Mouse (Mus musculus) embryonic stem cell, embryonic (primary cell): ENCODE data around the gene Utp11.

ENCODE experiments used
- CTCF ChIA-PET, 4 experiments: fragments of 300-600 bp in 2 of 4; fragments of 350-600 bp in 2 of 4; sonication (Branson Sonifier 250); formaldehyde crosslinking; loops; one replicate each; lab custom pipeline; 2022; ENCODE audit warnings: inconsistent platforms in 2 of 4; lab: Charles Lee
- POLR2A ChIA-PET, 4 experiments: fragments of 300-600 bp in 2 of 4; fragments of 350-600 bp in 2 of 4; sonication (Branson Sonifier 250); formaldehyde crosslinking; loops; one replicate each; lab custom pipeline; 2022; ENCODE audit warnings: antibody characterized with exemption in 4 of 4, inconsistent platforms in 1 of 4; lab: Charles Lee

Utp11 gene

DNA sequence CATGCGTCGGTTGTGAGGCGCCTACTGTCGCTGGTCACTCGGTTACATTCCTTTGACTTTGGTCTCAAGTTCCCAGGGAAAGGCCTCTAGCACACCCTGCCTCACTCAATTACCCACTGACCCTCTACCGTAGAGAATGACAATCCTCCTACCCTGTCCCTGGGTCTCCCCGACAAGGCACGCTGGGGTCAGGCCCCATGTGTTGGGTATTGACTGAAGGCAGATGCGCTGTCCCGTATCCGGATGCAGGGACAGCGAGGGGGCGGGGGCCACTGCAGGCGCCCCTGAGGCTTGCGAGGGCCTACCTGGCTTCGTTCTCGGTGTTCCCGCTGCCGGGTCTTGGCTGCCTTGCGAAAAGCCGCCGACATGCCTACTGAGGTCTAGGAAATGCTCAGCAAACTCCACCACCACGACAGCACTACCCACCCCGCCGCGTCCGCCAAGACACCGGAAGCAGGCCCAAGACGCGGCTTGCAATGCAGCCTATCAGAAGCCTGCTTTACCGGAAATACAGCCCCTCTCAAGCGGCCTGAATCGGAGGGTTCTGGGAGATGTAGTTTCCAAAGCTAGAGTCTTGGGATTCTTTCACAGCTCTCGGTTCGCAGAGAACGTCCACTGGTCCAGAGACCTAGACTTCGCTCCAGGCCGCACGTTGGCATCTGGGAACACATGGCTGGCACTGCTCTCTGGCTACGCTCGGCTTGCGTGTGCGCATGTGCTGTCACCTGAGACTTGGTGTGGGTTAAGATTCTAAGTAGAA, at the start of gene Utp11:
Gene Utp11, minus strand, starts transcription at position 466 of the 760 bp plus-strand sequence.
- ChIA-PET POLR2A (interaction anchor here in 3 of 4 experiments (0.9 to 3.4 kb wide), 28 partner anchors 8 to 168 kb away, joined by 3 to 27 read pairs (median 5); partner anchors contain the start of genes Sf3a3 (in 3 of the 3), Mtf1 (in 2 of the 3) and Maneal (in 1 of the 3)), CTCF (interaction anchor here in 3 of 4 experiments (0.7 to 1.4 kb wide), 12 partner anchors 8 to 249 kb away, joined by 3 to 5 read pairs (median 4); partner anchors contain the start of genes Inpp5b (in 1 of the 3), Pou3f1 (in 1 of the 3) and Sf3a3 (in 1 of the 3))

DNA sequence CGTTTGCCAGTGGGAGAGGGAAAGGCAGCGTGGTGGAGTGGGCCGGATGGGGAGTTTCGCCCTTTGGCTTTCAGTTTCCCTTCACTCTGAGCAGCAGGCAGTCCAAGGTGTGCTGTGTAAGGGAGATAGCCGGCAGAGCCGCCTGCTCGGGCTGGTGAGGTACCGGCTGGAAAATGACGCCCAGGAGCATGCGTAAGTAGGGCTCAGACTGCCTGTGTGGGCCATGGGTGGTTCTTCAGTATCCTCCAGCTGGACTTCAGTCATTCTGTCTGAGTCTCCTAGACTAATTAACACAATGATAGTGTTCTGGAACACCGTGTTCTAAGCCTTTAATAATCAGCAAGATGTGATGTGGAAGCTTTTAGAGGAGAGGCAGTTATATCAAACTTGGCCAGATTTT, 49.4 kb upstream of the Utp11 start:
- POLR2A ChIA-PET, result interaction anchor here in 3 of 4 experiments (0.7 to 1.9 kb wide), 8 partner anchors 8 to 90 kb away, joined by 3 to 9 read pairs (median 4); partner anchors contain the start of gene Mtf1 (in 1 of the 3)
- CTCF ChIA-PET, result interaction anchor here in 1 of 4 experiments (1.2 kb wide), 2 partner anchors 49 to 104 kb away, joined by 3 read pairs; partner anchors contain the start of gene Utp11

DNA sequence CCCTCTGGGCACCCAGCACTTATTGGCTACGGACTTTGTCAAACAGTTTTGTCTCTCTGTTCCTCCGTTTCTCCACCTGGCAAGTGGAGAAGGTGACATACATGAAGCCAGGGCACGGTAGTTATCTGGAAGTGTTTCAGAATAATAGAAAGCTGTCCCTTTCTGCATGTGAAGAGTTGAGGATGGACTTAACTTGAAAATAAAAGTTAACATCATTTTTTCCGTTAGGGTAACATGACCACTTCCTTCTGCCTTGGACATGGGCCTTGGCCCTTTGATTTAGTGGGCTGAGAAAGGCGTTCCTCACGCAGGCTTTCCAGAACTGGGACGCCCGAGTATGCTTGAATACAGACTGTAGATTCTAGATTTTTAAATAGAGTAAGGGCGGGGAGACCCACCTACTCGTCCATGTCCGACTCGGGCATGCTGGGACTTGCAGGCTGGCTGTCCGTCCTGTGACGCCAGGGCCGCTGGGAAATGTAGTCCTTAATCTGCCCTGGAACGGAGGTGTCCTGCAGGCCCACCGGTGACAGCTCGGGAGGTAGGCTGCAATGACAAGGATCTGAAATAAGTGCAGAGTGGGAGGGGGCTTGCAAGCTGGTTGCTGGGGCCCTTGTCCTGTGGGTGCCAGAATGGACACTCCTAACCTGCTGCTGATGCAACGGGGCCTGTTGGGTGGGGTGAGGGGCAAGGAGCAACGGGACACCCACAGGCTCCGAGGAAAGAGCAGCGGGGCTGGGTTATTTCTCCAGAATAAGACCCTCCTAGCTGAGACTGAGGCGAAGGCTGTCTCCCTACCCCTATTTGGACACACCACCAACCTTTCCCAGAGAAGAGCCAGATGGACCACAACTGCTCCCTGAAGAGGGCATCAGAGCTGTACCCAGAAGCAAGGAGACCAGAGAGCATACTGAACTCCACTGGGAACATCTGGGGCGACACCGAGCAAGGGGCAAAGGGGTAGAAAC, 48.3 kb upstream of the Utp11 start, which contains the start of gene Inpp5b:
Gene Inpp5b, plus strand, starts transcription at position 475 of the 968 bp plus-strand sequence.
- POLR2A ChIA-PET, result interaction anchor here in 3 of 4 experiments (0.7 to 1.9 kb wide), 10 partner anchors 9 to 91 kb away, joined by 3 to 9 read pairs (median 3); partner anchors contain the start of gene Mtf1 (in 1 of the 3)
- CTCF ChIA-PET, result interaction anchor here in 1 of 4 experiments (1.1 to 1.2 kb wide), 3 partner anchors 27 to 106 kb away, joined by 3 read pairs; partner anchors contain the start of genes Sf3a3 and Utp11

DNA sequence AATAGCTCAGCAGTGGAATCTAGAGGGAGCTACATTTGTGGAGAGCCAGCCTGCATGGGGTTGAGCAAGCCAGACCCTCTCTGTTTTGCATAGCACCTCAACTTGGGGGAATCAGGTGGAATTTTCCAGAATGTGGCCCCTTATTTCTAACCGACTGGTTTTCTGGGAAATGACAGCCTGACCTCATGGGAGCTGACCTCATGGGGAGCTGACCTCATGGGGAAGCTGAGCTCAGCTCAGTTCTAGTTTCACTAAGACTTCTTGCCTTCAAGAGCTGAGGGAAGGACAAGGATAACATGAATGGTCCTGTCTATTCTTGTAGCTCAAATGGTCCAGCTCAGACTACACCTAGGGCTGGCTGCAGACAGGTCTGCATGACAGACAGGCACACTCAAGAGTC, 45.4 kb upstream of the Utp11 start:
- ChIA-PET CTCF (interaction anchor here in 3 of 4 experiments (0.8 to 2.0 kb wide), 5 partner anchors 24 to 1000 kb away, joined by 3 to 7 read pairs (median 4); partner anchors contain the start of genes Sf3a3 (in 1 of the 3) and Utp11 (in 1 of the 3)), POLR2A (interaction anchor here in 3 of 4 experiments (0.5 to 2.8 kb wide), 13 partner anchors 8 to 109 kb away, joined by 3 to 15 read pairs (median 4); partner anchors contain the start of gene Sf3a3 (in 1 of the 3))

DNA sequence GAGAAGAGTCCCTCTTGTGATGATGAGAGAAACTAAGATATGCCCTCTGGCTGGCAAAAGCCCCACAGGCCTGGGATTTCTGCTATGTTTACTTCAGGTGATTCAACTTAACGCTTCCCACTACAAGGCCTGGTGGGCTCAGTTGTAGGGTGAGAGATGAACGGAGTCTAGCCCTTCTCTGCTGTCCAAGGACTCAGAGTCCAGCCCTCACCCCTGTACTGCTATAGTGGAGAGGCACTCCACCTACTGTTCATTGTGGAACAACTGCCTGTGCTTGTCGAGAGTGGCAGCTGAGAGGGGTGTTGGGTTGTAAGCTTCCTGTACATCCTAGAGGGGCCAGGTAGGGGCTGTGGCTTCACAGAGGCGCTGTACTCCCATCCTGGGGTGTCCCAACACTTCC, 44.6 kb upstream of the Utp11 start:
- POLR2A ChIA-PET, result interaction anchor here in 3 of 4 experiments (0.9 to 3.4 kb wide), 12 partner anchors 9 to 124 kb away, joined by 3 to 15 read pairs (median 4); partner anchors contain the start of genes Sf3a3 (in 2 of the 3), Maneal (in 1 of the 3) and Mtf1 (in 1 of the 3)

DNA sequence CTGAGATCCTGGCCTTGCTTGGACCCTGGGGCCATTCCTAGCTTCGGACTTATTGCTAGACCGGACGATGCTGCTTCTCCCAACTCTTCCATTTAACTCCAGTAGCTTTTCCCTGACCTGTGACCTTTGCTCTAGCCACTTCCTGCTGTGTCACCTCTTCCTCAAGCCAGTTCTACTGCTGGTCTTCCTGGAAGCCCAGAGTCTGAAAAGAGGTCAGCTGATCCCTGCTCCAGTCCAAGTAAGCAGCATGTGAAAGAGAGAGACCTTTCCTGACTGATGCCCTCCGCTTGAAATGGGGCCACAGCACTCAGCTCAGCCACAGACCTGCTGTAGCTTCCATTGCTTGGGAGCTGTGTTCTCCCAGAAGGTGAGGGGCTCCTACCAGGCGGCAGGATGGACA, 44.1 kb upstream of the Utp11 start:
- POLR2A ChIA-PET, result interaction anchor here in 3 of 4 experiments (0.9 to 3.4 kb wide), 12 partner anchors 10 to 124 kb away, joined by 3 to 15 read pairs (median 4); partner anchors contain the start of genes Sf3a3 (in 2 of the 3), Maneal (in 1 of the 3) and Mtf1 (in 1 of the 3)

More for the DNA sequence above, 44.6 kb upstream of the Utp11 start:
- CTCF ChIA-PET, result interaction anchor here in 3 of 4 experiments (0.7 to 2.0 kb wide), 10 partner anchors 22 to 999 kb away, joined by 3 to 7 read pairs (median 3); partner anchors contain the start of genes Sf3a3 (in 1 of the 3) and Utp11 (in 1 of the 3)

DNA sequence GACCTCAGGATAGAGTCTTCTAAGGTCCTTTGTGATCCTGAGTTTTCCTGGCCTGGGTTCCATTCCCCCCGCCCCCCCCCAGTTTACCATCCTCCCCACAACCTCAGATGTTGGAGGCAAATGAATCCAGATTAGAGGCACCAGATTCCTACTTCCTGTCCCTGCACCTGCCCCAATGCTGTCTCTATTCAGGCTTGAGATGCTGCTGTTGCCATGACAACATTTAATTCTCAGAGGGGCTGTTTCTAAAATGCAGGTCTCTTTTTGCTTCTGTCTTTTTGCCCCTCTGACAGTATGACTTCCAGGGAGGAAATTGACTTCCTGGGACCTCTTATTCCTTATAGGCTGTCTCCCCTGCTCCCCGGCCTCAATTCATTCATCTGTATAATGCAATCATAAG, 43.6 kb upstream of the Utp11 start:
- ChIA-PET CTCF (interaction anchor here in 3 of 4 experiments (0.6 to 2.0 kb wide), 10 partner anchors 14 to 111 kb away, joined by 3 to 8 read pairs (median 3); partner anchors contain the start of genes Mtf1 (in 1 of the 3) and Utp11 (in 1 of the 3)), POLR2A (interaction anchor here in 3 of 4 experiments (0.9 to 3.4 kb wide), 11 partner anchors 9 to 125 kb away, joined by 3 to 15 read pairs (median 5); partner anchors contain the start of genes Sf3a3 (in 2 of the 3), Maneal (in 1 of the 3) and Mtf1 (in 1 of the 3))

More for the DNA sequence above, 44.1 kb upstream of the Utp11 start:
- CTCF ChIA-PET, result interaction anchor here (0.6 to 2.0 kb wide), 12 partner anchors 13 to 110 kb away, joined by 3 to 8 read pairs (median 3); partner anchors contain the start of genes Mtf1 (in 1 of the 4), Sf3a3 (in 1 of the 4) and Utp11 (in 1 of the 4)

DNA sequence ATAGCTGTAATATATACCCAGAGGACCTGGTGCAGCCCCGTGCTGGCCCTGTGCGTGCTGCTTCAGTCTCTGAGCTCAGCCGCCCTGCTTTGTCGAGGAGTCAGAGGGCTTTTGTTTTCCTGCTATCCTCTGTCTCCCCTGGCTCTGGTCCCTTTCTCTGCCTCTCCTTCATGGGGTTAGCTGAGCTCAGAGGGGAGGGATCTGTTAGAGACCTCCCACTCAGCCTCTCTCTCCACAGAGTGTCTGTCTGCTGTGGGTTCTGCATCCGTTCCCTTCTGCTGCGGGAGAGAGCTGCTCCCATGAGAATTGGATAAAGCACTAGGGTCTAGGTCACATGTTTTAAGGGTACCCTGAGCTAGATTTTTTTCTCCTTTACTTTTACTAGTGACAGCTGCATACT, 32.7 kb upstream of the Utp11 start:
- CTCF ChIA-PET, result interaction anchor here in 2 of 4 experiments (0.6 to 1.7 kb wide), 2 partner anchors 12 to 97 kb away, joined by 3 to 4 read pairs; partner anchors contain the start of gene Sf3a3 (in 1 of the 2)
- POLR2A ChIA-PET, result interaction anchor here (1.0 to 2.9 kb wide), 8 partner anchors 8 to 40 kb away, joined by 3 to 12 read pairs (median 4); partner anchors contain the start of gene Sf3a3 (in 1 of the 4)

DNA sequence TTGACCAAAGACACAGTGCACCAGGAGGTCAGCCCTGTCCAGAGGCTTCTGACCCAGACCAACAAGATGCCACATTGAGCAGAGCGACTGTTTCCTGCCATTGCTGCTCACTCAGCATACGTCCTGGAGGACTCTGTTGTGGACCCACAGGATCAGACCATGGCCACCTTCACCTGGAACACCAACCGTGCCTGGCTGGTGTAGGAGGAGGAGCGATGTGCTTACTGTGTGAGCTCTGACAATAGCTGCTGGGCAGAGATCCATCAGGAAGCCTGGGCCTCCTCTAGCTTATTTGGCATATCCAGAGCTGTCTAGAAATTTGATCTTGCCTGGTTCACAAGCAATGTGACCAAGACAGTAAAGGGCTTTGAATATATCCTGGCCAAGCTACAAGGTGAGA, 25.7 kb upstream of the Utp11 start:
- ChIA-PET POLR2A (no interaction called here), CTCF (interaction anchor here in 1 of 4 experiments (0.6 kb wide), 1 partner anchor 98 kb away, joined by 3 read pairs; no protein-coding TSS in a partner anchor)

DNA sequence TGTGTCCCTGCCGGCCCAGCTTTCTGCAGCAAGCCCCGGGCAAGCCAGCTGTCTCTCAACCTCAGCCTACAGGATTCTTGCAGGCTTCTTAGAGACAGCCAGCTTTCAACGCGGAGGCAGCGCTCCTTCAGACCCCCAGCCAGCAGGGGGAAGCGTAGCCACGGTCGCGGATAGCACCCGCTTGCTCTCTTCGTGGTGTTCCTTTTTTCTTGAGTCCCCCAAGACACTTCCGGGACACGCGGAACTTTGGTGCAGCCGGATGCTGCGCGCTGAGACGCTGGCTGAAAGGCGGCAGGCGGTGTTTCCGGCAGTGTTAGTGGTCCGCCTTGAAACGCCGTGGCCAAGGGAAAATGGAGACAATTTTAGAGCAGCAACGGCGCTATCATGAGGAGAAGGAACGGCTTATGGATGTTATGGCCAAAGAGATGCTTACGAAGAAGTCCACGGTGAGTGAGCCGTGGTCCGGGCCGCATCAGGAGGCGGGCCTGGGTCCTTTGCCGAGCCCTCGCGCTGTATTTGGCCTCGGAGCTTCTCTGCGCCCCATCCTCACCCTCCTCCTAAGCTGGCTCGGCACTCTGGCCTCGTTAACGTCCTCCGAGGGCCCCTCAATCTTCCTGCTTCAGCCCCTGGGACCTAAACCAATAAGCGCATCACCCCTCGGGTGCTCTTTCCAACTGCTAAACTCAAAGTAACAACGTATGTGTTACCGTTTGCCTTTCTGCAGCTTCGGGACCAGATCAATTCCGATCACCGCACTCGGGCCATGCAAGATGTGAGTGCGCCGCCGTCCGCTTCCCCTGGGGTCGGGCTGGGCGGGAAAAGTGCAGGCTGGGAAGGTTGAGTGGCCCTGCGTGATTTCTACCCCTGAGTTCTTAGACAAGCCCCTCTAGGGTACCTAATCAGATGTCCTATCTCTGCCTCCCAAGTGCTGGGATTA, 21.4 kb upstream of the Utp11 start, which contains the start of gene Sf3a3:
Gene Sf3a3, plus strand, starts transcription at position 232 of the 937 bp plus-strand sequence.
- ChIA-PET POLR2A (interaction anchor here (0.6 to 3.6 kb wide), 34 partner anchors 9 to 192 kb away, joined by 3 to 19 read pairs (median 6); partner anchors contain the start of genes Fhl3 (in 3 of the 4), Utp11 (in 3 of the 4), Maneal (in 1 of the 4) and Mtf1 (in 1 of the 4)), CTCF (interaction anchor here (0.6 to 1.7 kb wide), 19 partner anchors 11 to 384 kb away, joined by 3 to 8 read pairs (median 4); partner anchors contain the start of genes Mtf1 (in 2 of the 4), Fhl3 (in 1 of the 4), Inpp5b (in 1 of the 4) and Utp11 (in 1 of the 4))

DNA sequence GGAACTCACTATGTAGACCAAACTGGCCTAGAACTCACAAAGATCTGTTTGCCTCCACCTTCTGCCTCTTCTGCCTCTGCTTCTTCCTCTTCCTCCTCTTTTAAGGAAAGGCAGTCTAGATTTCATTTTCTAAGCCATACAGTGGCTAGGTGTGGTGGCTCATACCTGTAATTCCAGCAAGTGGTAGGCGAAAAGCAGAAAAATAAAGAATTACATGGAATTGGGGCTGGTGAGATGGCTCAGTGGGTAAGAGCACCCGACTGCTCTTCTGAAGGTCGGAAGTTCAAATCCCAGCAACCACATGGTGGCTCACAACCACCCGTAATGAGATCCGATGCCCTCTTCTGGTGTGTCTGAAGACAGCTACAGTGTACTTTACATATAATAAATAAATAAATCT, 20.4 kb upstream of the Utp11 start:
- POLR2A ChIA-PET, result interaction anchor here in 3 of 4 experiments (0.6 to 3.6 kb wide), 22 partner anchors 10 to 149 kb away, joined by 3 to 19 read pairs (median 7); partner anchors contain the start of genes Fhl3 (in 3 of the 3), Utp11 (in 2 of the 3), Maneal (in 1 of the 3) and Mtf1 (in 1 of the 3)
- CTCF ChIA-PET, result interaction anchor here (0.6 to 1.7 kb wide), 17 partner anchors 12 to 385 kb away, joined by 3 to 7 read pairs (median 4); partner anchors contain the start of genes Mtf1 (in 2 of the 4), Fhl3 (in 1 of the 4), Inpp5b (in 1 of the 4) and Utp11 (in 1 of the 4)

DNA sequence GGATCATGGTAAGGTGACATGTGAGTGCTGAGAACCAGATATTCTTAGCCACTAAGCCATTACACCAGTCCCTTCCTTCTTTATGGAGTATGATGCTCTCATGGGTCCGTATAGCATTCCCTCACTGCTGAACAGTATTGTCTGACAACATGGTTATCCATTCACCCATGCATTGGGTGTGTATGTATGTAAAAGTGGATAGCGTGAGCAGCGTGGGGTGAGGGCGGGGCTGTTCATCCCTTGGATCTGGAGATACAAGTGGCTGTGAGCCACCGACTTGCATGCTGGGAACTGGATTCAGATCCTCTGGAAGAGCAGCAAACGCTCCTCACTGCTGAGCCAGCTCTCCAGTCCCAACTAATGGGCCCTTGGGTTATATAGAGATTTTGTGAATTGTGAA, 19.2 kb upstream of the Utp11 start:
- CTCF ChIA-PET, result no interaction called here
- POLR2A ChIA-PET, result interaction anchor here in 1 of 4 experiments (1.0 to 1.6 kb wide), 2 partner anchors 19 to 35 kb away, joined by 3 to 4 read pairs; partner anchors contain the start of gene Utp11

DNA sequence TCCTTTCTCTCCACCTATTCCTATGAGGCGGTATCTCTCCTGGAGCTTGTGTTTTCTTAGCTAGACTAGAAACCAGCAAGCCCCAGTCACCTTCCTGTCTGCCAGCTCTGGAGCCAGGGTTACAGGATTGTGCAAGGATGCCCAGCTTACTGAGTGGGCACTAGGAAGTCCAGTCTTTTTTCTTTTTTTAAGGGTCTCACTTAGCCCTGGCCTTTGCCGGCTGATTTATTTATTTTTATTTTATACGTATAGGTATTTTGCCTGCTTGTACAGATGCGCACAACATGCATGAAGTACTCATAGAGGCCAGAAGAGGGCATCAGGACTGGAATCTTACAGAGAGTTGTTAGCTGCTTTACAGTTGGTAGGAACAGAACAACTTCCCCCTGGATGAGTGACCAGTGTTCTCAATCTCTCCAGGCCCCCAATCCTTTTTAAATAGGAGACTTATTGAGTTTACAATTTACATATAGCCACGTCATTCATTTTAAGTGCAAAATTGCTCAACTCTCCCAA, 17.4 kb upstream of the Utp11 start:
- CTCF ChIA-PET, result interaction anchor here (0.5 to 2.1 kb wide), 14 partner anchors 10 to 1488 kb away, joined by 3 to 12 read pairs (median 4); partner anchors contain the start of genes Fhl3 (in 2 of the 4), Mtf1 (in 2 of the 4) and Utp11 (in 1 of the 4)
- POLR2A ChIA-PET, result interaction anchor here in 3 of 4 experiments (0.6 to 3.9 kb wide), 17 partner anchors 10 to 355 kb away, joined by 3 to 48 read pairs (median 4); partner anchors contain the start of genes Fhl3 (in 2 of the 3), Mtf1 (in 2 of the 3), Utp11 (in 2 of the 3) and Snip1 (in 1 of the 3)

DNA sequence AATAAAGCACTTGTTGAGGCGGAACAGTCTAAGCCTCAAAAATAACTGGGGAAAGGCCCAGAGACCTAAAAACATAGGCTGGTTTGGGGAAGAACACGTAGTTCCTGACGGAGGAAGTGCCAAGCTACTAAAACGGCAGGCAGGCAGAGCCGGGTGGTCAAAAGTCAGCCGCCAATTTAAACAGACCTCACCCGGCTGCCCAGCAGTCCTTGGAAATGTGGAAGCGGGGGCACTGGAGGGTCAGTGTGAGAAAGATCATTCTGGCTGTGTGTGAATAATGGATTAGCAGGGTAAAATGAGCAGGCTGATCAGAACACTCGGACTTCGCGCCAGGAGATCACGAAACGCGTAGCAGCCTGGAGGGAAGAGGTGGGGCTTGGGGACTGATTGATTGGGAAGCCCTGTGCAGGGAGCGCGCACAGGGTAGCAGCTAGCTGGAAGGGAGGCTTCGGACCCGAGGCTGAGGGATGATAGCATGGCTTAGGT, 16.6 kb upstream of the Utp11 start:
- ChIA-PET POLR2A (interaction anchor here (0.6 to 3.9 kb wide), 23 partner anchors 9 to 356 kb away, joined by 3 to 48 read pairs (median 4); partner anchors contain the start of genes Fhl3 (in 3 of the 4), Utp11 (in 2 of the 4), Mtf1 (in 1 of the 4) and Snip1 (in 1 of the 4)), CTCF (interaction anchor here in 3 of 4 experiments (0.5 to 2.1 kb wide), 13 partner anchors 9 to 1487 kb away, joined by 3 to 12 read pairs (median 4); partner anchors contain the start of genes Fhl3 (in 2 of the 3), Mtf1 (in 2 of the 3) and Utp11 (in 1 of the 3))
